Mouse (Mus musculus) limb, embryonic 12.5 days (tissue): ENCODE data around the gene Ero1lb. TPM values are rescaled to one million over a fixed set of nuclear protein-coding genes. Genes with fewer than 3 reads are reported as not detected.
"Not testable (repeated sequence)": the region's sequence is repeated elsewhere in the genome, so short reads cannot be mapped to it uniquely, and the experiment has no call there.

Experiments
- ATAC-seq: fragments of 200-750 bp; cut with Nextera tagmentation; 2 replicates; pipeline ENCODE4 v1.8.0; 2017; ENCODE audit warnings: low read depth, moderate TSS enrichment; ENCODE audit not compliant: insufficient number of reproducible peaks, insufficient read depth, low FRiP score, low TSS enrichment
- H3K27ac ChIP-seq: fragments of 300-500 bp; sonication (generic); 2 replicates; pipeline ENCODE4 v1.5.1; 2016; ENCODE audit warnings: mild to moderate bottlenecking, moderate library complexity
- H3K27me3 ChIP-seq: fragments of 300-500 bp; sonication (generic); 2 replicates; pipeline ENCODE4 v1.6.1; 2016; ENCODE audit warnings: mild to moderate bottlenecking, moderate library complexity
- H3K36me3 ChIP-seq: fragments of 300-500 bp; sonication (generic); 2 replicates; pipeline ENCODE4 v1.6.1; 2016; ENCODE audit warnings: mild to moderate bottlenecking, moderate library complexity
- H3K4me1 ChIP-seq: fragments of 300-500 bp; sonication (generic); replicated peaks from 2 replicates; pipeline ENCODE4 v1.6.1; 2016
- H3K4me2 ChIP-seq: fragments of 300-500 bp; sonication (generic); 2 replicates; pipeline ENCODE4 v1.6.1; 2016; ENCODE audit warnings: mild to moderate bottlenecking, moderate library complexity
- H3K4me3 ChIP-seq: fragments of 300-500 bp; sonication (generic); replicated peaks from 2 replicates; pipeline ENCODE4 v1.5.1; 2016; ENCODE audit warnings: mild to moderate bottlenecking
- H3K9ac ChIP-seq: fragments of 300-500 bp; sonication (generic); replicated peaks from 2 replicates; pipeline ENCODE4 v1.6.1; 2016; ENCODE audit warnings: mild to moderate bottlenecking, moderate library complexity
- H3K9me3 ChIP-seq: fragments of 300-500 bp; sonication (generic); 2 replicates; pipeline ENCODE4 v1.6.1; 2016; ENCODE audit warnings: mild to moderate bottlenecking, moderate library complexity
- WGBS: fragments of 180-500 bp; shearing (Covaris S2); methylation state at CpG from one replicate; pipeline ENCODE4 v1.1.7; 2016; 5-methylcytosine and 5-hydroxymethylcytosine counted together
- polyA plus RNA-seq: library from polyadenylated mRNA; unstranded; fragments of >200 nt; fragmentation: Nextera tagmentation; extraction: Ambion mirVana; gene quantifications from 2 replicates; pipeline ENCODE4 v1.2.1, GENCODE M21; 2016

Gene Ero1lb
- polyA plus RNA-seq, 1 experiment from 2014 or later: 6.4 TPM

DNA sequence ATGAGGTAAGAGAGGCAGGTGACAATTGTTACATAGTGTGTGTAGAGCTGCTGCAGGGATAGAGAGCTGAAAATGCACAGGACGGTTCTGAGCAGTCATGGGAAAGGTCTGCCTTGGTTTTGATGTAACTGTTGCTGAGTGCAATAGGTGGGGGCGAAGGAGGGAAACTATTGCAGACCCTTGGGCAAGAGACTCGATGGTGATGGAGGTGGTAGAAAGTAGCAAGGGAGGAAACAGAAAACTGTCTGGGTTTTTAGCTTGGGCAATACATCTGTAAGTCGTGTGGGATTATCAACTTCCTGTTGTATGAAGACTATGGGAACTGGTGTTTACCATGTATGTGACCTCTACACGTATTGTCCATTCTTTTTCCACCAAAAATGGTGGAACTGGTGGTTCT lies 12.5 kb downstream of the Ero1lb start:
- no peak overlapping the region for H3K27ac ChIP-seq
- 89% methylated on average over 5 of the region's 5 CpGs for whole genome bisulfite sequencing
- no peak overlapping the region for H3K4me2 ChIP-seq
- no peaks in the 10 kb centered on the region for H3K9me3 ChIP-seq
- no peak overlapping the region for H3K9ac ChIP-seq
- no peak overlapping the region for H3K4me3 ChIP-seq
- ATAC-seq: no peak
- H3K27me3 ChIP-seq: no peaks in the 10 kb centered on the region
- H3K4me1 ChIP-seq: no peaks in the 10 kb centered on the region
- H3K36me3 ChIP-seq: no peaks in the 10 kb centered on the region

DNA sequence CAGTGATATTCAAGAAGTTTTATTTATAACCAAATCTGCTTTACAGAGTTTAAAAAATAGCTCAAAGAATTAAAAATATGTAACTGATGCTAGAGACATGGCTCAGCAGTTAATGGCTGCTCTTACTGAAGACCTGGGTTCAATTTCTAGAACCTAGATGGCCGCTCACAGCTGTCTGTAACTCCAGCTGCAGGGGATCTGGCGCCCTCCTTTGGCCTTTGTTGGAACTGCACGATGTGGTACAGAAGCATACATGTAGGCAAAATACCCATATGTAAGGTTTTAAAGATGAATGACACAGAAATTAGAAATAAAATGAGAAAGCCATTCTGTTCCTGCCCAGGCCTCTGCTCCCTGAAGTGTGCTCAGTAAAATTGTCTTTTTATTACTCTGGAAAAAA lies 23.3 kb downstream of the Ero1lb start:
- no peak overlapping the region for H3K9ac ChIP-seq
- no peak for ATAC-seq
- WGBS: 6% methylated on average over 3 of the region's 3 CpGs

DNA sequence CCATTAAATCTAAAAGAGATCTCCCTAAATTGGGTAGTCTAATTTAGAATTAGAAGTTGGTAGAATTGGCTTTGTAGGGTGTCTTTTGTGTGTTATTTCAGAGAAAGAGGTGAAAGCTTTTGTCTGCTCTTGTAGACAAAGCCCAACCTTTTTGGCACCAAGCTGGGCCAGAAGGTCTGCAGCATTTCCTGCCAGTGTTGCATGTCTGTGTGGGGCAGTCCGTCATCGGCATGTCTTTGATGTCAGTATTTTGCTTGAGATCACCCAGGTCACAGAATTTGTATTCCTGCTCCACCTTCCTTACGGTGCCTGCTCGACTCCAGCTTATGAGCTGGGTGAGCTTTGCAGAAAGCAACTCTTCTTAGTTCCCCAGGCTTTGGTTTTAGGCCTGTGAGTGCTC lies 31.4 kb downstream of the Ero1lb start:
- not testable (repeated sequence) for H3K27me3 ChIP-seq, ATAC-seq, H3K36me3 ChIP-seq, H3K27ac ChIP-seq, H3K9me3 ChIP-seq, H3K4me2 ChIP-seq, H3K9ac ChIP-seq, H3K4me1 ChIP-seq, H3K4me3 ChIP-seq
- 72% methylated on average over 4 of the region's 4 CpGs for WGBS

More for the DNA sequence above, 23.3 kb downstream of the Ero1lb start:
- H3K9me3 ChIP-seq: no peaks in the 10 kb centered on the region
- no peaks in the 10 kb centered on the region for H3K36me3 ChIP-seq
- H3K4me1 ChIP-seq: no peaks in the 10 kb centered on the region
- H3K27me3 ChIP-seq: no peaks in the 10 kb centered on the region
- no peak overlapping the region for H3K4me3 ChIP-seq
- H3K4me2 ChIP-seq: no peak overlapping the region
- H3K27ac ChIP-seq: no peak overlapping the region

DNA sequence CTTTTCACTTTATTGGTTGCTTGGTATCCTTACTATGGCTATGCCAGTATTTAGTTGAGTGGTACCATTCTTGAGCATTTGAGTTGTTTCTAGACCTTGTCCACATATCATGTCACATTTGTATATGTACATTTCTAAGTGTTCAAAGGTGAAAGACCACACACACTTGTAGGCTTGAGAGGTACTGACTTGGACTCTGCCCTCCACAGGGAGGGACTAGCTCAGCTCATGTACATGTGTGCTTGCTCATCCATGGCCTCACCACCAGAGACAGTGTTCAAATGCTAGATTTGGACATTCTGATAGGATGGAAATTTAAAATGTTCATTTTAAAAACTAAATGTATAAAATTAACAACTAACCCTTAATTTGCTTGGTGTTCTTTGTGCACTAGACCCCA lies 44.5 kb downstream of the Ero1lb start:
- H3K4me3 ChIP-seq, ATAC-seq, H3K4me2 ChIP-seq, H3K9me3 ChIP-seq, H3K27me3 ChIP-seq, H3K9ac ChIP-seq, H3K4me1 ChIP-seq, H3K27ac ChIP-seq: not testable (repeated sequence)
- peaks cover 17% of the 10 kb centered on the region; the same call in 1 of the 2 replicates for H3K36me3 ChIP-seq

DNA sequence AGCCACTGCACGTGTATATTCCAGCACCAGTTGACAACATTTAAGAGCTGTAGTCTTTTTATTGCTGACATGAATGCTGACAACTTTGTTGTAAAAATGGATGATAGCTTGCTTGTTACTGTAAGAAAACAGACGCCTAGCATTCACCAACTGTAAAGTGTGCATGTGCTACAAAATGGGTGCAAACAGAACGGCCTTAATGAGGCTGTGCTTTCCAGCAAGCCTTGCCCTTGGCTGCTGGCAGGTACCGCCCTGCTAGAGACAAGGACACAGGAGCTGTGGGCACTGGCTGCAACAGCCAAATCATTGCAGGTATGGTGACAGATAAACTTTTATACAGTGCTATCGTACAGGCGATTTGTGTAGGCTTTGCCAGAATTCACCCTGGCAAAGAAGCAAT lies 48.4 kb downstream of the Ero1lb start:
- not testable (repeated sequence) for H3K27me3 ChIP-seq, H3K4me3 ChIP-seq, H3K27ac ChIP-seq, H3K4me1 ChIP-seq, ATAC-seq, H3K4me2 ChIP-seq, H3K9me3 ChIP-seq, H3K9ac ChIP-seq
- H3K36me3 ChIP-seq: peaks cover 23% of the 10 kb centered on the region; the same call in 1 of the 2 replicates
- WGBS: 81% methylated on average over 6 of the region's 6 CpGs

DNA sequence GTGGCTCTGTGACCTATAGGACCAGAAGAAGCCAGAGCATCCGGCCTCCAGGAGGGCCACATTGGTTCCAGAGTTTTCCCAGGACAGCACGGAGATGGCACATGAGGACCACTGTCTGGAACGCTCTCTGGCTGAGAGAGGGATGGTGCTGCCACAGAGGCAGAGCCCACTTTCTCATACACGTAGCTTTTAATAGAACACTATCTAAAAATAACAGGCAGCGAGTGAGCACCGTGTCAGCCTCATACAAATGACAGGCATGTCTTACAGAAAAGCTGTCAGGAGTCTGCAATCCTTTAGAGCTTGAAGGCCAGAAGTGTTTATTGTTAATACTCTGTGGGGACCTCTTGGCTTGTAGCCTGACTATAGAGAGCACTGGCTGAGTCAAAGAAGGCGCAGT lies 48.9 kb downstream of the Ero1lb start:
- not testable (repeated sequence) for ATAC-seq

DNA sequence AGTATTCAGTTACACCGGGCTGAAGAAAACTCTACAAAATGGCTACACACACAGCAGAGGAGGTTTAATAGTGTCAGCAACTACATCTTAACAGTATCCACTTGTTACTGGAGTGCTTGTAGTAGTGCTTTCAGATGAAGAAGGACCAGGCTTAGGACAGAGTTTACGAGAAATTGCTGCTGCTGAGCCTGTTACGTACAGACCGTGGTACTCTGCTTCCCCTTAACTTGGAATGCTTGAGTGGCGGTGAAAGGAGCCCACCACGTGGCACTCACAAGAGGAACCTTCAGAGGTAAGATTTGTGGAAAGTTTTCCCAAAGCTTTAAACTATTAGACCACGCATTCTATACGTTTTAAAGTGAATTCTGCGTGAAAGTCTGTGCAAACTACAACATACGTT lies 49.3 kb downstream of the Ero1lb start:
- not testable (repeated sequence) for H3K9ac ChIP-seq, H3K4me1 ChIP-seq, H3K4me3 ChIP-seq, H3K27me3 ChIP-seq, H3K27ac ChIP-seq, H3K9me3 ChIP-seq, H3K4me2 ChIP-seq, ATAC-seq
- H3K36me3 ChIP-seq: peaks cover 32% of the 10 kb centered on the region; the same call in 1 of the 2 replicates
- 82% methylated on average over 10 of the region's 10 CpGs for WGBS

More for the DNA sequence above, 48.9 kb downstream of the Ero1lb start:
- not testable (repeated sequence) for H3K27ac ChIP-seq, H3K9ac ChIP-seq, H3K4me1 ChIP-seq, H3K27me3 ChIP-seq, H3K9me3 ChIP-seq, H3K4me3 ChIP-seq, H3K4me2 ChIP-seq
- H3K36me3 ChIP-seq: peaks cover 28% of the 10 kb centered on the region; the same call in 1 of the 2 replicates
- 87% methylated on average over 7 of the region's 7 CpGs for WGBS

DNA sequence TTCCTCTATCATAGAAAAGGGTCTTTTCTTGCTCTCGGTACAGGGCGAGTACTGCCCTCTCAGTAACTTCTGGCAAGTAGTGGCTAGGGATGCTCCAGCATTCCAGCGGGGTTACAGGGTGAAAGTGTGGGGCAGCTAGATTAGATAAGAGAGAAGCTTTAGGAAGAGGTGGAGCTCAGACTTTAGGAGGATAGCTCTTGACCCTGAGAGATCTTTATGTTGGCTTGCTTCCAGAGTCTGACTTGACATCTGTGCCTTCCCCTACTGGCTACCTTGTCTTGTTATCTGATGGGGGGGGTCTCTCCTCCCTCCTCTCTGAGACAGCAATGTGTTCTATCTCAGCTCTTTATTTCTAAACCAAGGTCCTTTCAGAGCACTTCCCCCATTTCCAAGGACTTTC lies 50.8 kb downstream of the Ero1lb start:
- H3K4me3 ChIP-seq, H3K4me1 ChIP-seq, H3K27me3 ChIP-seq, H3K4me2 ChIP-seq, H3K27ac ChIP-seq, H3K9ac ChIP-seq, ATAC-seq, H3K9me3 ChIP-seq: not testable (repeated sequence)
- WGBS: 88% methylated on average over 3 of the region's 3 CpGs
- peaks cover 45% of the 10 kb centered on the region; the same call in 1 of the 2 replicates for H3K36me3 ChIP-seq

DNA sequence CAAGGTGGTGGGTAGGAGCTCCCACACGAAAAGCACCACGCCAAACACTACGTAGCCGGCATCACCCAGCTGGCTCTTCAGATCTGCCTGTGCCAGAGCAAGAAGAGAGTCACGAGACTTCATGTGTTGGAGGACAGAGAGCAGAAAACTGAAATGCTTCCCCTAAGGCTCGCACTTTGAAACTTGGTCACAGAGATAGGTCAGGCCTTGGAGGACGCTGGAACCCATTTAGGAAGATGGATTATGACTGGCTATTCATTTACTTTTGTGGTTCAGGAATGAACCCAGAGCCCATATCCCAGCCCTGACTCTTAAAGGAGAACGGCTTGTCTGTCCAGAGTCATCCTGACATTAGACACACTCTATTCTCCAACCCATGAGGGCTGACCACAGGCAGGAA lies 54.1 kb downstream of the Ero1lb start:
- H3K36me3 ChIP-seq: peaks cover 33% of the 10 kb centered on the region
- H3K27ac ChIP-seq, H3K9ac ChIP-seq, H3K4me1 ChIP-seq, H3K27me3 ChIP-seq, H3K4me3 ChIP-seq, H3K9me3 ChIP-seq, ATAC-seq, H3K4me2 ChIP-seq: not testable (repeated sequence)
- WGBS: 93% methylated on average over 8 of the region's 8 CpGs

DNA sequence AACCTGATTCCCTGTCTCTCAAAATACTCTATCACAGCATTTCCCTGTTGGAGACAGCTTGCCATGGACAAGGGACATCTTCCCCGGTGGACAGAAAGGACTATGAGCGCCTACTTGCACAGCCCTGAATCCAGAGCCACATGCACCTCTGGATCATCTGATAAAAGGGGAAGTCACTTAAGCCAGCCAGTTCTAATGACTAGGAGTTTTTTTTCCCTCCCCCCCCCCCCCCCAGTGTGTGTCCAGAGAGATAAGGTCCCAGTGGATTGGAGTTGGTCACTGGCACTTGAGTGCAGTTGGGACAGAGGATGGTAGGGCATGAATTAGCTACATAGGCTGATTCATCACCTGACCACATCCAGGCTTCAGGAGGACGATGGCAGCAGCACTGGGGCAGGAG lies 60.4 kb downstream of the Ero1lb start:
- H3K36me3 ChIP-seq: peaks cover 12% of the 10 kb centered on the region
- not testable (repeated sequence) for H3K9me3 ChIP-seq, H3K27ac ChIP-seq, H3K4me2 ChIP-seq, ATAC-seq, H3K4me3 ChIP-seq, H3K4me1 ChIP-seq, H3K9ac ChIP-seq, H3K27me3 ChIP-seq
- 89% methylated on average over 3 of the region's 3 CpGs for WGBS

DNA sequence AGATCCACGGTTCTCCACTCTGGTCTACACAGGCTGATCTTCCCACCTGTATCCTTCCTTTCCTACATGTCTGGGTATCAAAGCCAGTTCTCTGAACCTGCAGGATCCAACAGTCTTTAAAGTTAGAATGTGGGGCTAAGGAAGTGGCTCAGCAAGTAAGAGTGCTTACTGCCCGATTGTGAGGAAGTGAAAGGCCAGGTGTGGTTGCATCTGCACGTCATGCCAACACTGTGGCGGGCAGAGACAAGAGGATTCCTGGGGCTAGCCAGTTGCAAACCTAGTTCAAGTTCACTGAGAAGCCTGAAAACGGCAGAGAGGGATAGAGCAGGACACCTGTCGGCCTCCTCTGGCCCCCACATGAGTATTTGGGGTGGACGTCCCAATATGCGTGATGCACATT lies 62.1 kb downstream of the Ero1lb start:
- not testable (repeated sequence) for H3K4me3 ChIP-seq, H3K9ac ChIP-seq, H3K4me2 ChIP-seq, H3K27me3 ChIP-seq, H3K36me3 ChIP-seq, H3K27ac ChIP-seq, H3K4me1 ChIP-seq, ATAC-seq, H3K9me3 ChIP-seq
- 94% methylated on average over 8 of the region's 8 CpGs for WGBS

DNA sequence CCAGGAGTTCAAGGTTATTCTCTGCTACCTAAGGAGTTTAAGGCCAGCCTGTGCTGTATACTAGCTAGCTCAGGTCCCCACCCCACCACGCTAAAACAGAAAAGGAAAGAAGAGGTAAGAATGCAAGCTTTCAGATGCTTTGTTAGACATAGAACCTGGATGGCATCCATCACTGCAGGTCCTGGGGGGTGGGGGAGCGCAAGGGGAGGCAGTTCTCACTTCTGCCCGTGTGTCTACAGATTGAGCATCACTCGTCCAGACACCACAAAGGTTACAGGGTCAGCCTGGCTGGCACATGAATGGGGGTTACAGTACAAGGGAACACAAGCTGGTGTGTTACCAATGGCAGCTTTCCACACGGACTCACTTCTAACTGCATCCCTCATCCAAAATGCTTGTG lies 62.5 kb downstream of the Ero1lb start:
- H3K27me3 ChIP-seq, H3K4me3 ChIP-seq, ATAC-seq, H3K4me1 ChIP-seq, H3K9ac ChIP-seq, H3K4me2 ChIP-seq, H3K36me3 ChIP-seq, H3K27ac ChIP-seq, H3K9me3 ChIP-seq: not testable (repeated sequence)
- WGBS: 91% methylated on average over 5 of the region's 5 CpGs
